Mouse (Mus musculus) midbrain, postnatal 0 days (tissue): ENCODE measurements around the gene Taf12. TPM values are rescaled to one million over a fixed set of nuclear protein-coding genes. Genes with fewer than 3 reads are reported as not detected.

Experiments
- ATAC-seq: fragments of 200-750 bp; cut with Nextera tagmentation; 2 replicates; pipeline ENCODE4 v1.8.0; 2017; ENCODE audit warnings: moderate number of reproducible peaks, mild to moderate bottlenecking, moderate TSS enrichment, moderate library complexity; ENCODE audit not compliant: low FRiP score
- DNase-seq: peaks from one replicate; pipeline ENCODE4 v3.0.0-alpha.2; 2015; ENCODE audit warnings: low spot score
- H3K27ac ChIP-seq: fragments of 300-500 bp; sonication (generic); 2 replicates; pipeline ENCODE4 v1.5.1; 2014; ENCODE audit warnings: low read depth, mild to moderate bottlenecking, low read length, mixed read lengths
- H3K27me3 ChIP-seq: fragments of 300-500 bp; sonication (generic); 2 replicates; pipeline ENCODE4 v1.6.1; 2014; ENCODE audit warnings: low read length, control low read depth, mixed read lengths; ENCODE audit not compliant: insufficient read depth
- H3K36me3 ChIP-seq: fragments of 300-500 bp; sonication (generic); 2 replicates; pipeline ENCODE4 v1.6.1; 2014; ENCODE audit warnings: low read length, control low read depth, mixed read lengths; ENCODE audit not compliant: insufficient read depth
- H3K4me1 ChIP-seq: fragments of 300-500 bp; sonication (generic); 2 replicates; pipeline ENCODE4 v1.6.1; 2014; ENCODE audit warnings: mild to moderate bottlenecking, control low read depth, antibody characterized with exemption, low read length, mixed read lengths; ENCODE audit not compliant: insufficient read depth
- H3K4me2 ChIP-seq: fragments of 300-500 bp; sonication (generic); 2 replicates; pipeline ENCODE4 v1.6.1; 2014; ENCODE audit warnings: low read depth, mild to moderate bottlenecking, low read length, mixed read lengths; ENCODE audit not compliant: poor library complexity, severe bottlenecking
- H3K4me3 ChIP-seq: fragments of 300-500 bp; sonication (generic); 2 replicates; pipeline ENCODE4 v1.5.1; 2014; ENCODE audit warnings: low read depth, mild to moderate bottlenecking, low read length, moderate library complexity
- H3K9ac ChIP-seq: fragments of 300-500 bp; sonication (generic); replicated peaks from 2 replicates; pipeline ENCODE4 v1.6.1; 2014; ENCODE audit warnings: mild to moderate bottlenecking, low read length, moderate library complexity, mixed read lengths; ENCODE audit not compliant: poor library complexity, severe bottlenecking
- H3K9me3 ChIP-seq: fragments of 300-500 bp; sonication (generic); 2 replicates; pipeline ENCODE4 v1.6.1; 2016; ENCODE audit warnings: low read length, control low read depth
- CTCF ChIP-seq: IDR thresholded peaks from 2 replicates; pipeline ENCODE4 v1.5.1; 2016; ENCODE audit warnings: antibody characterized with exemption, mild to moderate bottlenecking
- WGBS: fragments of 180-500 bp; shearing (Covaris S2); extraction: QIAGEN DNeasy Blood & Tissue Kit; methylation state at CpG from one replicate; pipeline ENCODE4 v1.1.7; 2014; 5-methylcytosine and 5-hydroxymethylcytosine counted together
- polyA plus RNA-seq: library from polyadenylated mRNA; unstranded; fragments of >200 nt; fragmentation: Nextera tagmentation; extraction: Ambion mirVana; gene quantifications from 2 replicates; pipeline ENCODE4 v1.2.1, GENCODE M21; 2015
- total RNA-seq: library from RNA; depleted of rRNA; stranded (reverse); fragments of >200 nt; gene quantifications from 2 replicates; pipeline ENCODE4 v1.2.3, GENCODE M21; 2014

The Taf12 gene
- total and polyA plus RNA-seq, 2 experiments from 2014 or later = 9.0 to 30.3 TPM

DNA sequence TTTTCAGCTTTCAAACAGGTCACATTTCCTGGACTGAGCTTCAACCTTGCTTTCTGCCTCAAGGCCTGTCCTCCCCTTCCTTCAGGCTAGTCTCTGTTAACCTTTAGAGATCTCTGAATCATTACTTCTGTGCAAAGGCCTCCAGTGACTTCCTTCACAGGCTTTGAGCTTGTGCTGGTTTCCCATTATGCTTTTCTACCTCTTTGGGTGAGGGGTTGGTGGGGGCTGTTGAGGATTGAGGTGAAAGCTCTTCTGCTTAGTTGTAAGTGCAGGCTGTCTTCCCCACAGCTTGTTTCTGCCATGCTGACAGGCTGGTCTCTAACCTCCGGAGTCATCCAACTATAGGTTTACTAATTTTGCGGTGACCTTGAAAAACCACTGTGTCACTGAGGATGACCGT lies 17.8 kb upstream of the Taf12 start:
- no peak overlapping the region for H3K4me2 ChIP-seq
- DNase-seq (no peak), ATAC-seq (no peak)
- H3K4me3 ChIP-seq = no peak overlapping the region
- no peaks in the 10 kb centered on the region for H3K27me3 ChIP-seq
- no peak overlapping the region for H3K27ac ChIP-seq
- H3K9me3 ChIP-seq = no peaks in the 10 kb centered on the region
- H3K4me1 ChIP-seq = 0 out of 2 replicates have a peak, but pooled peaks cover 2% of the 10 kb centered on the region
- no peak for TF ChIP-seq CTCF
- 93% methylated on average over 3 of the region's 3 CpGs for WGBS
- H3K9ac ChIP-seq = no peak overlapping the region
- 0 out of 2 replicates have a peak, but pooled peaks cover 2% of the 10 kb centered on the region for H3K36me3 ChIP-seq

DNA sequence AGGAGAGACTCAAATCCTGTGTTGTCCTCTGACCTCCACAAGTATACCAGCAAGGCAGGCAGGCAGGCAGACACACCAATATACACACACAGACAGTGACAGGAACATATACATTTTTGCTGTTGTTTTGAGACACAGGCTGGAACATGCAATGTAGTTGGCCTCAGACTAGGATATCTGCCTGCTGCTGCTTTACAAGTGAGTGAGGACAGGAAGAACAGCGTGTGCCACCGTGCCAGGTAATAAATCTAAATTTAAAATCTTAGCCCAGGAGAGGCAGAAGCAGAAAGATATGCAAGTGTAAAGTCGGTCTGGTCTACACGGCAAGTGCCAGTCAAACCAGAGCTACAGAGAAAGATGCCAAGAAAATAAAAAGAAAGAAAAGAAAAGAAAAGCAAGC lies 14.9 kb upstream of the Taf12 start:
- WGBS = 87% methylated on average over 4 of the region's 4 CpGs
- TF ChIP-seq CTCF = no peak
- no peaks in the 10 kb centered on the region for H3K36me3 ChIP-seq
- H3K9ac ChIP-seq = 0 out of 2 replicates have a peak overlapping the region, but pooled peaks have one; percentile 24
- DNase-seq (no peak), ATAC-seq (no peak)
- no peak overlapping the region for H3K4me3 ChIP-seq
- H3K9me3 ChIP-seq = no peaks in the 10 kb centered on the region
- H3K27ac ChIP-seq = no peak overlapping the region
- 0 out of 2 replicates have a peak overlapping the region, but pooled peaks have one; percentile 87 for H3K4me2 ChIP-seq
- no peaks in the 10 kb centered on the region for H3K27me3 ChIP-seq
- H3K4me1 ChIP-seq = 0 out of 2 replicates have a peak, but pooled peaks cover 2% of the 10 kb centered on the region

DNA sequence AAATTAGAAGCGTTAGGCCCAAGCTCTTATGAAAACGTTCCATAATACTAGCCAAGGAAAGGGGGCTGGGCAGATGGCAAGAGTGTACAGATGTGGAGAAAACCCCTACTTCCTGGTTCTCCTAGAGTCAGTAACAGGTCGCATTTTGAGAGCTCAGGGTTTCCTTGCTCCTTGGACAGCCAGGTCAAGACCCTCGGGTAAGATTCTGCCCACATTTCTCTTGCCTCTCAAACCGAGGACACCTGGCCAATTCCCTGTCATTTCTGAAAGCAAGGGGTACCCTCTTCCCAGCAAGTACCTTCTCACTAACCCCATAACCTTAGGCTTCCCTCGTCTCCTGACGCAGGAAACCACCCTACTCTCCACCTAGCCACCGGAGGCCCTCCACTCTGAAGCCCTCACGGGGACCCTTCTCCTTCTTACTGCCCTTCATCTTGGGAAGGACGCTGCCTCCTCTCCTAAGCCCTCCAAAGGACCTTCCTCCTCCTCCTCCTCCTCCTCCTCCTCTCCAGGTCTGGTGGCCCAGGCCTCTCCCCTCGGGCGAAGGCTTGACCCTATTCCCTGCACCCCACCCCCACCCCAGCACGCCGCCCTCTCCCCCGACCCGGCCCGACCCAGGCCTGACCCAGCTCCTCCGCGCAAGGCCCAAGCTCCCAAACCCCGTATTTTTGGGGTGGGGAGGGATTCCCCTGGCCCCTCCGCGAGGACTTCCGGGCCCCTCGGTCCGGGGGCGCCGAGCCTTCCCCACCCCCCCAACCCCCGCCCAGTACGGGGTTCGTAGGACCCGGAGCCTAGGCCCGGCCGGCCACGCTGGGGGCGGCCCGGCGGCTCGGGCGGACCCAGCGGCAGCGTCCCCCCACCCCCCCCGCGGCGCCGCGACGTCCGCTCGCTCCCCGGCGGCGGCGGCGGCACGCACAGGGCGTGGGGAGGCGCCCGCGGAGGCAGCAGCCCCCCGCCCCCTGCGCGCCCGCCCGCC lies 13.5 kb upstream of the Taf12 start:
- peak; percentile 66 for DNase-seq
- Histone ChIP-seq H3K9ac (peak overlapping the region; percentile 98), H3K27me3 (no peaks in the 10 kb centered on the region), H3K9me3 (no peaks in the 10 kb centered on the region), H3K4me3 (peak overlapping the region; percentile 75), H3K27ac (peak overlapping the region; percentile 94), H3K4me1 (0 out of 2 replicates have a peak, but pooled peaks cover 2% of the 10 kb centered on the region), H3K4me2 (peak overlapping the region; percentile 87), H3K36me3 (no peaks in the 10 kb centered on the region)
- peak; percentile 87 for ATAC-seq
- no peak for TF ChIP-seq CTCF
- 5% methylated on average over 21 of the region's 64 CpGs for WGBS

DNA sequence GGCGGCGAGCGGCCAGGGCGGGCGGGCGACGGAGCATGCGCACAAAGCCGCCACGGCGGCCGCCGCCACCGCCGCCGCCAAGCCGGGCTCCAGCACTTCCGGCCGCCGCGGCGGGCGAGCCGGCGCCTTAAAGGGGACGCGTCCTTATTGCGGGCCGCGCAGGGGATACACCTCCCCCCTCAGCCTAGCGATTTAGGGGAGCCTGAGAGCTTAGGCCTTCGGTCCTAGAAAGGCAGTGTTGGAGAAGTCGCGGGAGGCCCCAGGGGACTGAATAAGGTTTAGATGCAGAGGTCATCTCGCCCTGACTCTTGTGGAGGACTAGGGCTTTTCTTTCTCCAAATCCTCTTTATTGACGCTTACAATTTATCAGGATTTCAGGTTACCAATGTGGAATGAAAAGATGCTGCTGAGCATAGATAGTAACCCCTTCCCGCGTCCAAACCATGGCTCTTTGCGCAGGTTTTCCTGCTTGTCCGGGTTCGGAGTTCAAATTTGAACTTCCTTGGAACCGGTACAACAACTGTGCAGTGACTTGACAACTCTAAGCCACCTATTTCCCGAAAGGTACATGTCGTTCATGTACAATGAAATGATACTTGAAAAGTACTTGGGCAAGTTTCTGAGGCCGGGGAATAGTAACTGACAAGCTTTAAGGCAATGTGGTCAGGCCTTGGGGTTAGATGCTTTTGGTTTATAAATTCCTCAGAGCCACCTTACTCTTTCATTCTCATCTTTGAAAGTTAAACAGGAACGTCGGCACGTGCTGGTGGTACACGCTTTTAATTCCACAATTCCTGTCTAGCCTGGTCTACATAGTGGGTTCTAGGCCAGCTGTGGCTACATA lies 12.4 kb upstream of the Taf12 start, which contains the start of gene Gmeb1:
Gene Gmeb1 (minus strand): TSS at position 89 of the 844 bp plus-strand sequence.
- WGBS = 19% methylated on average over 36 of the region's 49 CpGs
- peak within 1 kb of the TSS; percentile 87 for H3K4me2 ChIP-seq
- H3K9ac ChIP-seq = peak within 1 kb of the TSS; percentile 98
- peak within 1 kb of the TSS; percentile 94 for H3K27ac ChIP-seq
- H3K9me3 ChIP-seq = no peaks in the 10 kb centered on the region
- H3K4me3 ChIP-seq = peak within 1 kb of the TSS; percentile 75
- ATAC-seq (peak; percentile 90), DNase-seq (peak; percentile 87)
- H3K4me1 ChIP-seq = 0 out of 2 replicates have a peak, but pooled peaks cover 2% of the 10 kb centered on the region
- TF ChIP-seq CTCF = no peak
- H3K27me3 ChIP-seq = no peaks in the 10 kb centered on the region
- H3K36me3 ChIP-seq = no peaks in the 10 kb centered on the region

DNA sequence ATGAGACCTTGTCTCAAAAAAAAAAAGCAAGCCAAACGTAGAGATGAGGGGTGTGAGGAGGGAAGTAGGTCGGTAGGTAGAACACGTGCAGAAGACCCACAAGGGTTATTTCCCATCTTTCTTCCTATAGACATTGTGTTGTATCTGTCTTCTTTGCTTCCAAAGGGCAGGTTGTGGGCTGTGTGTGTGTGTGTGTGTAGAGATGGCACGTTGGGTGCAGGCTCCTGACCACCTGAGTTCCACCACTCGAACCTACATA lies 11.9 kb upstream of the Taf12 start:
- H3K27ac ChIP-seq = no peak overlapping the region
- no peak overlapping the region for H3K9ac ChIP-seq
- no peaks in the 10 kb centered on the region for H3K9me3 ChIP-seq
- no peaks in the 10 kb centered on the region for H3K36me3 ChIP-seq
- no peaks in the 10 kb centered on the region for H3K27me3 ChIP-seq
- 0 out of 2 replicates have a peak, but pooled peaks cover 2% of the 10 kb centered on the region for H3K4me1 ChIP-seq
- no peak for TF ChIP-seq CTCF
- no peak for DNase-seq
- WGBS = 77% methylated on average over 5 of the region's 5 CpGs
- ATAC-seq = no peak
- no peak overlapping the region for H3K4me3 ChIP-seq
- peak overlapping the region; percentile 87; the same call in 1 of the 2 replicates for H3K4me2 ChIP-seq
